Mouse (Mus musculus) C2C12 (cell line): ENCODE results near the gene Pgc. TPM values are rescaled to one million over a fixed set of nuclear protein-coding genes. Genes with fewer than 3 reads are reported as not detected.

Experiments
- H3K27me3 ChIP-seq: one replicate; pipeline ENCODE4 v1.6.1; 2011; ENCODE audit not compliant: control insufficient read depth, insufficient read depth, insufficient read length
- H3K36me3 ChIP-seq: one replicate; pipeline ENCODE4 v1.6.1; 2011; ENCODE audit not compliant: control insufficient read depth, insufficient read depth
- H3K4me3 ChIP-seq: one replicate; pipeline ENCODE4 v1.5.1; 2011; ENCODE audit warnings: mild to moderate bottlenecking, control low read depth; ENCODE audit not compliant: poor library complexity, insufficient read depth, severe bottlenecking
- H3K79me2 ChIP-seq: one replicate; pipeline ENCODE4 v1.6.1; 2011; ENCODE audit not compliant: control insufficient read depth, insufficient read depth
- H3K79me3 ChIP-seq: one replicate; pipeline ENCODE4 v1.6.1; 2011; ENCODE audit warnings: low read depth, control low read depth
- H3ac ChIP-seq: one replicate; pipeline ENCODE3; 2011; ENCODE audit warnings: low read depth; ENCODE audit not compliant: control insufficient read depth, insufficient read length
- CEBPB ChIP-seq: IDR thresholded peaks from one replicate; pipeline ENCODE4 v1.6.1; 2011; ENCODE audit warnings: low read depth, mild to moderate bottlenecking, control low read depth, moderate library complexity
- CTCF ChIP-seq: IDR thresholded peaks from one replicate; pipeline ENCODE4 v1.5.1; 2011; ENCODE audit not compliant: control insufficient read depth, insufficient read depth, insufficient read length
- FOSL1 ChIP-seq: IDR thresholded peaks from one replicate; pipeline ENCODE4 v1.8.0; 2011; ENCODE audit warnings: mild to moderate bottlenecking, low read length; ENCODE audit not compliant: poor library complexity, insufficient read depth, severe bottlenecking
- MAX ChIP-seq: IDR thresholded peaks from one replicate; pipeline ENCODE4 v1.6.1; 2011; ENCODE audit warnings: mild to moderate bottlenecking, control low read depth
- MYOD1 ChIP-seq: IDR thresholded peaks from one replicate; pipeline ENCODE4 v1.6.1; 2011; ENCODE audit warnings: low read depth; ENCODE audit not compliant: control insufficient read depth, insufficient read length
- MYOG ChIP-seq: IDR thresholded peaks from one replicate; pipeline ENCODE4 v1.6.1; 2011; ENCODE audit not compliant: control insufficient read depth, insufficient read length; ENCODE audit errors: extremely low read depth
- USF1 ChIP-seq: IDR thresholded peaks from one replicate; pipeline ENCODE4 v1.6.1; 2011; ENCODE audit warnings: low read depth, mild to moderate bottlenecking, control low read depth, moderate library complexity
- polyA plus RNA-seq: library from polyadenylated mRNA; unstranded; fragments of >200 nt; fragmentation: generic; extraction: Trizol; gene quantifications from one replicate; pipeline ENCODE4 v1.2.1, GENCODE M21; 2012; ENCODE audit warnings: missing spikeins

Pgc gene
- polyA plus RNA-seq, 1 experiment = not detected

DNA sequence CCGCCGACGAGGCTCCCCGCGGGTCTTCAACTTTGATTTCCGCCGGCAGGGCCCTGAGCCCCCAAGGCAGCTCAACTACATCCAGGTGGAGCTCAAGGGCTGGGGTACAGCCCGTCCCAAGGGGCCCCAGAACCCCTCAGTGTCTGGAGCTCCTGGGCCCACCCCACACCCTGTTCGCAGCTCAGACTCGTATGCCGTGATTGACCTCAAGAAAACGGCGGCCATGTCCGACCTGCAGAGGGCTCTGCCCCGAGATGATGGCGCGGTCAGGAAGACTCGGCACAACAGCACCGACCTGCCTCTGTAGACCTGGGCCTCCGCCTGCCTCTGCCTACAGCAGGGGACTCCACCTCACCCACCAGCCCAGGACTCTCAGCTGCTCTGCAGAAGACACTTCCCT lies 23.1 kb upstream of the Pgc start:
- H3K4me3 ChIP-seq = no peak overlapping the region
- TF ChIP-seq MYOD1 (no peak), USF1 (no peak)
- no peaks in the 10 kb centered on the region for H3K79me2 ChIP-seq
- no peaks in the 10 kb centered on the region for H3K36me3 ChIP-seq
- no peak overlapping the region for H3ac ChIP-seq
- H3K27me3 ChIP-seq = peaks cover 6% of the 10 kb centered on the region
- no peaks in the 10 kb centered on the region for H3K79me3 ChIP-seq

DNA sequence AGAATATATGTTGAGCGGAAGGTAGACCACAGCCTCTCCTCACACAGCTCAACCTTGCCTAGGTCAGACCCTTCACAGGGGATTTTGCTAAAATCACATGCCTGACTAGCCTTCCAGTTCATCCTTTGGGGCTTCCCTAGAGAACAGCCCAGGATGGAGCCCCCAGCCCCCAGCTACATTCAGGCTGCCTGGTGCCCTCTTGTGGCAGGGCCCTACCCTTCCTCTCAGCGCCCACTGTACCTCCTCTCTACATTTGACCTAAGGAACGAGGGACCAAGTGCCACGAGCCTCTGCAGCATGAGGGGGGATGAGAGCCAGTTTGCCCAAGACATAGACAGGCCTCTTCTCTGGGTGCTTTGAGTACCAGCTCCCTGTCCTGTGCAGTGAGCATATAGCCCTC lies 21.9 kb upstream of the Pgc start:
- Histone ChIP-seq H3K4me3 (no peak overlapping the region), H3K79me3 (no peaks in the 10 kb centered on the region), H3ac (no peak overlapping the region), H3K79me2 (no peaks in the 10 kb centered on the region), H3K36me3 (no peaks in the 10 kb centered on the region), H3K27me3 (peaks cover 8% of the 10 kb centered on the region)
- TF ChIP-seq FOSL1 (no peak), MYOD1 (no peak), MAX (no peak)

DNA sequence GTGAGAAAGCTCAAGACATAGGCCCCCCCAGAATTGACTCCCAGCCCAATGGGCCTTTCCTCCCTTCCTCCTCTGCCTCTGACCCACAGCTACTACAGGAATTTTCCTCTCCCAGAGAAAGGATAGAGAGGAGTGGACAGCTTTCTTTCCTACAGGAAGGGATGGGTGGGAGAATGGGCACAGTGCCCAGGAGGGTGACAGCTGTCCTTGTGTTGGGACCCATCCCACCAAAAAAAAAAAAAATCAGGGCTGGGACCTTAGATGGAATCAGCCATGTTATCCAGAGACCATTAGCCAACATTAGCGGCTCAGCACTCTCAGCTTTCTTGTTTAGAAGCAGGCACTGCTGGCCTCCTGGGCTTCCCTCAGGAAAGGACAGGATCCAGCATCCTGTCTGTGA lies 20.4 kb upstream of the Pgc start:
- Histone ChIP-seq H3K36me3 (no peaks in the 10 kb centered on the region), H3K27me3 (peaks cover 17% of the 10 kb centered on the region), H3K79me2 (no peaks in the 10 kb centered on the region), H3K4me3 (no peak overlapping the region), H3ac (no peak overlapping the region), H3K79me3 (no peaks in the 10 kb centered on the region)
- no peak for TF ChIP-seq USF1
- no peak for TF ChIP-seq CTCF

DNA sequence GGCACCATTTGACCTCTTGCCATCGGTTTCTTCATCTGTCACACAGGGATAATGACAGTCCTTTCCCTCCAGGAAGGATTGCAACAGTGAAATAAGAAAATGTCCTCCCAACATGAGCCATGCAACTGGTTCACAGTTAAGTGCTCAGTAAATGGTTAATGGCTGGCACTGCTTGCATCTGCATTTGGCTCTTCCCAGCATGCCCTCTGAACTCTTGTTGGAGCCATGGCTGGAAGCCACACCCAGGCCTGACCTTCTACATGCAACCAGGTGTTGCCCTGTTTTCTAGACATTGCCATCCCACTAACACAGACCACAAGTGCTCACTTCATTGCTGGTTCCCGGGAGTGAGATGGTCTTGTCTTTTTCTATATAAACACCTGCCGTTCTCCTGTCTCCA lies 18.7 kb upstream of the Pgc start:
- no peak for TF ChIP-seq CEBPB
- no peak for TF ChIP-seq CTCF
- TF ChIP-seq MYOG = no peak
- TF ChIP-seq FOSL1 = no peak
- TF ChIP-seq MYOD1 = no peak
- TF ChIP-seq MAX = no peak
- no peak for TF ChIP-seq USF1
- H3K36me3 ChIP-seq = no peaks in the 10 kb centered on the region
- H3ac ChIP-seq = no peak overlapping the region
- H3K27me3 ChIP-seq = peaks cover 24% of the 10 kb centered on the region
- no peaks in the 10 kb centered on the region for H3K79me3 ChIP-seq
- H3K79me2 ChIP-seq = no peaks in the 10 kb centered on the region
- no peak overlapping the region for H3K4me3 ChIP-seq

DNA sequence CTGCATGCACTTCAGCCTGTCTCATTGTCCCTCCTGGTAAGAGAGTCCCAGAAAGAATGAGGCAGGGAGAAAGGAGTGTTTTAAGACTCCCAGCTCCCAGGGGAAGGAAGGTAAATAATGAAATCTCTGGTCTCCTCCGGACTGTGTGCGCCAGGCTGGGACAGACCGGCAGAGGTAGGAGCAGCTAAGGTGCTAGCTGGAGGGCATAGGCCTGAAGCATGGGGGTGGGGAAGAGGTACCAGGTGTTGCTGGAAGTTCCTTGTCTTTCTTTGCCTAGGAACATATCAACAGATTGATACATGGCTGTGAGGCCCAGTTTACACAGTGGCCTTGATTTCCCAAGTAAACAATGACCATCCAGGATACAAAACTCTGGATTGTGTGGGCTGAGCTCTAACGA lies 17.7 kb upstream of the Pgc start:
- Histone ChIP-seq H3K36me3 (no peaks in the 10 kb centered on the region), H3K27me3 (peaks cover 24% of the 10 kb centered on the region), H3K4me3 (no peak overlapping the region), H3ac (no peak overlapping the region), H3K79me3 (no peaks in the 10 kb centered on the region), H3K79me2 (no peaks in the 10 kb centered on the region)
- TF ChIP-seq FOSL1 = no peak

DNA sequence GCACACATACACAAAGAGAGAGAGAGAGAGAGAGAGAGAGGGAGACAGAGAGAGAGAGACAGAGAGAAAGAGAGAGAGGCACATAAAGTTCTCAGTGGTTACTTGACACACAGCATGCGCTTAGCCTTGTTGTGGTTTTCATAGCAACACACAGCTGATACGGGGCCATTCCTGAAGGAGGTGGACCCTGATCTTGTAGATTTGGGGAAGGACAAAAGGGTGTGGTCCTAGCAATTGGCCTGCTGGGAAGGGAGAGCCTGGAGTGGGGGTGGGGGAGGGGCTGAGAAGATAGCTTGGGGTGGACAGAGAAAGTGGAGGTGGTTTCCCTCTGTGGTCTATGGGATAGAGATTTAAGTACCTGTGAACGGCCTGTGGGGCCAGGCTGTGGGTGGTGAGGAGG lies 16.6 kb upstream of the Pgc start:
- TF ChIP-seq CEBPB = no peak
- no peak for TF ChIP-seq CTCF
- TF ChIP-seq FOSL1 = no peak
- H3K27me3 ChIP-seq = peaks cover 29% of the 10 kb centered on the region
- H3K79me2 ChIP-seq = no peaks in the 10 kb centered on the region

DNA sequence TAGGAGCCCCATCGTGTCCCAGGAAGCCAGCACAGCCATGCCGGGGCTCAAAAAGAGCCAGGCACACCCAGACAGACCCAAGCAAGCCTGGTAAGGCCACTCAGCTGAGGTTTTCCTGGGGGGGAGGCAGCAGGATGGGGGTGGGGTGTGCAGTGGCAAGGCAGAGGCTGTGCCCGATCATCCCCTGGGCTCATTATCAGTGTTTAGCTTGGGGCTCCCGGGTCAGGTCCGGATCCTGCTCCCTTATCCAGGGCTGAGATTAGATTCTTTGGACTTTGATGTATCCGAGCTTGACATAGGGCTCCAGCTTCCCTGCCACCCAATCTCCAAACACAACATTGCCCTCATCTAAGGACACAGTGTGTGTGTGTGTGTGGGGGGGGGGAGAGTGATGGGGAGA lies 14.8 kb upstream of the Pgc start:
- no peak for TF ChIP-seq FOSL1
- TF ChIP-seq MAX = no peak
- no peak for TF ChIP-seq CEBPB
- TF ChIP-seq USF1 = no peak
- TF ChIP-seq MYOG = no peak
- TF ChIP-seq MYOD1 = no peak
- TF ChIP-seq CTCF = no peak
- Histone ChIP-seq H3K79me2 (no peaks in the 10 kb centered on the region), H3ac (no peak overlapping the region), H3K79me3 (no peaks in the 10 kb centered on the region), H3K27me3 (peaks cover 48% of the 10 kb centered on the region), H3K4me3 (no peak overlapping the region), H3K36me3 (no peaks in the 10 kb centered on the region)

More for the DNA sequence above, 16.6 kb upstream of the Pgc start:
- no peaks in the 10 kb centered on the region for H3K36me3 ChIP-seq
- H3K4me3 ChIP-seq = no peak overlapping the region
- H3ac ChIP-seq = no peak overlapping the region
- H3K79me3 ChIP-seq = no peaks in the 10 kb centered on the region
